Mouse (Mus musculus): Measurements from ENCODE around the gene Ces1f.
"Not testable (repeated sequence)": the region's sequence is repeated elsewhere in the genome, so short reads cannot be mapped to it uniquely, and the experiment has no call there.

Gene Ces1f

DNA sequence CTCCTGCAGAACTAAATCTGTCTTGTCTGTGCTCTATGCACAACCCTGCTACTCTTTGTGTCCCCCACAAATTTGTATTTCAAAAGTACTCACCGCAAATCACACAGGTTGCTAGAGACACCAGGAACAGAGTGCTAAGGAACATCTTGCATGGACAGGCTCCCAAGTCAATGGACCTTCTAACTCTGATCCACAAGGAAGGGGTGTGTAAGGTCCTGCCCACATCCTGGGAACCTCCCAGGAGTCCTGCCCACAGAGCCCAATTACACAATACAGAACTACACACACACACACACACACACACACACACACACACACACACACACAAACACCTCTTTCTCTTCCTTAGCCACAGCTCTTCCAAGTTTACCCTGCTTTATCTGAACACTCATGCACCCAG lies at the start of gene Ces1f:
Ces1f (minus strand) TSS at position 192 of the 400 bp plus-strand sequence.
- DNase-seq (ENCODE audit: low spot score in 2 of 2): no peak

- no peak for DNase-seq (ENCODE audit: low spot score in 2 of 2)
Observed at GRCm38 (mm10) chr8:93325123-93325522, 45.6 kb upstream of the Ces1f start.

GRCm38 (mm10) chr8:93317031-93317430 lies 37.5 kb upstream of the Ces1f start:
- no peak for DNase-seq (ENCODE audit: low spot score in 2 of 2)

DNA sequence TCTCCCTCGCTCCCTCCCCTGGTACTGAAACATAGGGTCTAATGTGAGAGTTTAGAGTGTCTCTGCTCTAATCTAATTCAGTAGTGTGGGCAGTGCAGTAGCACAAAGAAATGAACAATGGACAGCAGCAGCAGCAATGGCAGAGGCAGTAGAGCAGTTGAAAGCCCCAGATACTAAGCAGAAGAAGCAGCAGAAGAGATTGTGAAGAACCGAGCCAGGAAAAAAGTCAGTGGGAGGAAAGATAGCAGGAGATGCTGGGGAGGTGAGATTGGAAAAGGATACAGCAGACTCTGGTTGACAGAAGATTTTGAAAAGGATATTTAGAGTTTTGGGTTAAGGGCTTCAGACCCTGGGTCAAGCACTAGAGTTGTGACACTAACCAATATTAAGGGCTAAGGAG lies 36.0 kb upstream of the Ces1f start:
- DNase-seq (ENCODE audit: low spot score in 2 of 2): no peak

DNA sequence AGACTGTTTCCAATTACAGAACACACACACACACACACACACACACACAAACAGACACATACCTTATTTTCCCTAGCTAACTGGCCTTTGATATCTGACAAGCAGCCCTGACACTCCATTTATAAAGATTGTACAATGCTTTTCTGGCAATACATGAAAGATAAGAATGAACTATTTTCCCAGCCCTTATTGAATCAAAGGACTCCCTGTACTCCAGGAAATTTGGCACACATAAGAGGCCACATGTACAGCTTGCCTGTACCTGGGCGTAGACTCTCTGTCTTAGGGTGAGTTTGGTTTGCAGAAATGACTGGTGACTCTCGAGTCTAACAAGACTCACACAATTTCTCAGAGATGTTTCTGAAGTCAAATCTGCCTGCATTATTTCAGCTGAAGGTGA lies 4.3 kb upstream of the Ces1f start:
- no peak for DNase-seq (ENCODE audit: low spot score in 2 of 2)

- DNase-seq (ENCODE audit: low spot score in 2 of 2): no peak
Observed at GRCm38 (mm10) chr8:93282349-93282748, 2.8 kb upstream of the Ces1f start.

GRCm38 (mm10) chr8:93278176-93278805 lies 1.3 kb downstream of the Ces1f start:
- DNase-seq (ENCODE audit: low spot score in 2 of 2): no peak

- no peak for DNase-seq (ENCODE audit: low spot score in 2 of 2)
Observed at GRCm38 (mm10) chr8:93274609-93275008, 4.9 kb downstream of the Ces1f start.

DNA sequence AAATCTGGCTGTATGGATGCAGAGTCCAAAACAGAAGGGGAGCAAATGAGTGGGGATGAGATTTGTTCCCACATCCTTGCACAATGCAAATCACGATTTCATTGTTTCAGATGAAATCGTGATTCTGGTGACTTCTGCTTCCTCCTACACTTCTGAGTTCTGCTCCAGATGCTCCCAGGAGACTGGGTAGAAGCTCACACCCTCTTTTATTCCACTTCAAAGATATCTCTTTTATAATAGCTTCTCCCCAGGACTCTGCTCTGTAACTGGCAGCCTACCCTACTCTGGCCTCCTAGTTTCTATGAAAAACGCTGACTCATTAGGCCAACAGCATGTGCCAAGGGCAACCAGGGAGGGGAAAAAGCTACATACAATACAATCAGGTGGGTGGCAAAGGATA lies 6.2 kb downstream of the Ces1f start:
- no peak for DNase-seq (ENCODE audit: low spot score in 2 of 2)

DNA sequence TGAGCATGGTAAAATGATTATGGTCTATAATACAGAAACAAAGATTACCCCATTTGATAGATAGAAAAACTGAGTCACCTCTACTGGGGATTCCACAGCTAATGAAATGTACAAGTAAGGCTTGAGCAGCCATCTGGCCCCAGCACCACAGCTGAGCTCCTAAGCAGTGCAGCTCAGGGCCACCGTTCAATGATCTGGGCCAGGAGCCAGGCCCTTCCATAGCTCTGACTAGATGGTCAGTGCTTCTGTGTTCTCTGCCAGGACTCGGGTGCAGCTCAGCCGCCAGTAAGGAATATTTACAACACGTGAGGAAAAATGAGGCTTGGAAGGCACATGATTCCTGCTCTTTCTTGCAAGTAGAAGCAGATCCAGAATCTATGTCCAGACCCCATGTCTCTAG lies 6.9 kb downstream of the Ces1f start:
- DNase-seq (ENCODE audit: low spot score in 2 of 2): no peak

- DNase-seq (ENCODE audit: low spot score in 2 of 2): no peak
Observed at GRCm38 (mm10) chr8:93261436-93261835, 18.1 kb downstream of the Ces1f start.

DNA sequence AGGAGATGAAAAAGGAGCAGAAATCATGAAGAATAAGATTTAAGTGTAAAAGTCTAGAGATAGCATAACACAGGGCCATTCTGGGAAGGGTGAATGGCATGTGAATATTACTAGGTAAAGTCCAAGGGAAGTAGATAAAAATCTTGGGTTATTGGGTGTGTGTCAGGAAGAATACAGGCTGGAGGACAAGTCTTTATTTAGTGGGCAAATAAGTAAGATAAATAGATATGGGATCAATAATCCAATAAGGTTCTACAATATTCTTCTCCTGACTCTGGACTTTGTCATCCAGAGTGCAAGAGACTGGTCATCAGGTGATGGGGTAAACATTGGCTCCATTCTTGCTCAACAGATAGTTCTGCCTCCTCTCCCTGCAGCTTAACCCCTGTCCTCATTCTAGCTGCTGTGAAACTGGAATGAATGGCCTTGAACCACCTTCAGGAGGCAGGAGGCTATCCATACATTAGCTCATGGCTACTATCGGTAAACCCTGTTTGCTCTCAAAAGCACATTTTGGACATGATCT lies 27.1 kb downstream of the Ces1f start:
- DNase-seq (ENCODE audit: low spot score in 2 of 2): no peak

DNA sequence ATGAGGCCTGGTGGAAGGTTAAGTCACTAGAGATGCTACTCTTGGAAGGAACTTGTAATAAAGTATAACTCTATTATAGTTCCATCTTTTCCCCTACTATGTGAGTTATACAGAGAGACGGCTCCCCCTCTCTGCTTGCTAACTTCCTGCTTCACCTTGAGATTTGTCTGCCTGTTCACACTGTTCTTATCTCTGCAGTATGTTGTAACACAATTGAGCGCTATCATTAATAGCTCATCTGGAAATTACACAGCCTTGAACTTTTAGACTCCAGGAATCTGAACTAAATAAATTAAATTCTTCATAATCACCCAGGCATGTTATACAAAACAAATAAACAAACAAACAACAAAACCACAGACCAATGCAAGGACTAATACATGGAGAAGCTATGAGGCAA lies 33.5 kb downstream of the Ces1f start:
- no peak for DNase-seq (ENCODE audit: low spot score in 2 of 2)

GRCm38 (mm10) chr8:93239884-93240283 lies 39.7 kb downstream of the Ces1f start:
- DNase-seq (ENCODE audit: low spot score in 2 of 2): no peak

DNA sequence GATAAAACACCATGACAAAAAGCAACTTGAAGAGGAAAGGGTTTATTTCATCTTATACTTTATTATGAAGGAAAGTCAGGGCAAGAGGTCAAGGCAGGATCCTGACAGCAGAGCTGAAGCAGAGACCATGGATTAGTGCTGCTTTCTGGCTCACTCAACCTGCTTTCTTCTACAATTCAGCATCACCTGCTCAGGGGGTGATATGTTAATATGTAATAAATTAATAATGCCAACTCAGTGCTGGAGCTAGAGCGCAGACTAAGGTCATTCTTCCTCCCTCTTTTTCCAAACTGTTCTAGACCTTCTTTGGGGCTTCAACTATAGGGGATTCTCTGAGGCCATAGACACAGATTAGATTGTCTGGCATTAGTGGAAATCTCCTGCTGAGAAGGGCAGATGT lies 43.9 kb downstream of the Ces1f start:
- no peak for DNase-seq (ENCODE audit: low spot score in 2 of 2)

DNA sequence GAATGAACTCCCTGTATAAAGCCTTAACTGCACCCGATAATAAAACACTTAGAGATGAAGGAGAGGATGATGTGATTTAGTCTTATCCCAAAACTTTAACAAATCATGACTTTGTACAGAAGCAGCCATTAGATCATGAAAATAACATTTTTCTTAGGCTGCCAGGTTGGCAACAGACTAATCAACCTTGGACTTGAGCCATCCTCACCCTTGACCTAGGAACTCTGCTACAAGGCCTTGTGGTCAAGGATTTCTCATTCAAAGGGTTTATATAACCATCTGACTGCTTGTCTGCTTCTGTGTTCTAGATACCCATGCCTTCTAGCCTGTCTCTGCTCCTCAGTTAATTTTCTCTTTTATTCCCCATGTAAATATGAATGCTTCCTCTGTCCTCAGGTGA lies 44.8 kb downstream of the Ces1f start:
- DNase-seq (ENCODE audit: low spot score in 2 of 2): no peak

DNA sequence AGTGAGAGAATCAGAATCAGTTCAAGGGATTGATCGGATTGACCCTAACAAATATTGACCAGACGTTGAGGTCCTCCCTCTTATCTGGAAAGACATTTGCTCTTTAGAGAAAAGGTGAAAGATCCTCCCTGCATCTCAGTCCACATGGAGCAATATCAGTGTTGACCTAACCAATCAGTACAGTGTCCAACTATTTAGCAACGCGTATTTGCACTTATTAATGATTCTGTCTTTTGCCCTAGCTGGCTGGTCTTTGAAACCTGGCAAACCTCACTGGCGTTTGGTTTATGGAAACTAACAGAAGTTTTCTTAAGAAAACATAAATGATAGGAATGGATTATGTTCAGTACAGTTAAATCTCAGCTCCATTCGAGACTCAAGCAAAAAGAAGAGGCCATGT lies 45.5 kb downstream of the Ces1f start:
- DNase-seq (ENCODE audit: low spot score in 2 of 2): no peak

- no peak for DNase-seq (ENCODE audit: low spot score in 2 of 2)
Observed at GRCm38 (mm10) chr8:93229446-93229845, 50.1 kb downstream of the Ces1f start, which contains the start of gene Ces1e. Ces1e (minus strand) TSS chr8:93229619.

GRCm38 (mm10) chr8:93228673-93229370 lies 50.7 kb downstream of the Ces1f start:
- no peak for DNase-seq (ENCODE audit: low spot score in 2 of 2)

GRCm38 (mm10) chr8:93226471-93226870 lies 53.1 kb downstream of the Ces1f start:
- not testable (repeated sequence) for DNase-seq (ENCODE audit: low spot score in 2 of 2)

GRCm38 (mm10) chr8:93221896-93222295 lies 57.7 kb downstream of the Ces1f start:
- no peak for DNase-seq (ENCODE audit: low spot score in 2 of 2)

GRCm38 (mm10) chr8:93217867-93218266 lies 61.7 kb downstream of the Ces1f start:
- DNase-seq (ENCODE audit: low spot score in 2 of 2): no peak

DNA sequence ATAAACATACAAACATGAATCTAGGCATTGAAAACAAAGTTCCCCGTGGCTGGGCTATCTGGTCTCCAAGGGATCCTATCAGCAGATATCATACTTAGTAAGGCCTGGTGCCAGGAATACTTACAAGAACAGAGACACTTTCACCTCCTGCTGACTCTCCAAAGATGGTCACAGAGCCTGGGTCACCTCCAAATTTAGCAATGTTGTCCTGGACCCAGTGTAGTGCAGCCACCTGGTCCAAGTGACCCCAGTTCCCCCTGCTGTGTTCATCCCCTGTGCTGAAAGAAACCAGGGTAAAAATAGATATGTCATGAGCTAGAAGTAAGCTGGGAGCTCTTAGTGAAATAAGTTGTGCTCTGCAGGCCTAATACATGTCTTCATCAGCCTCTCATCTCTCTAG lies 62.2 kb downstream of the Ces1f start:
- no peak for DNase-seq (ENCODE audit: low spot score in 2 of 2)

All from urinary bladder, postnatal 4 days (tissue).